Mouse (Mus musculus): ENCODE results near the gene Vwa3a.

The Vwa3a gene

DNA sequence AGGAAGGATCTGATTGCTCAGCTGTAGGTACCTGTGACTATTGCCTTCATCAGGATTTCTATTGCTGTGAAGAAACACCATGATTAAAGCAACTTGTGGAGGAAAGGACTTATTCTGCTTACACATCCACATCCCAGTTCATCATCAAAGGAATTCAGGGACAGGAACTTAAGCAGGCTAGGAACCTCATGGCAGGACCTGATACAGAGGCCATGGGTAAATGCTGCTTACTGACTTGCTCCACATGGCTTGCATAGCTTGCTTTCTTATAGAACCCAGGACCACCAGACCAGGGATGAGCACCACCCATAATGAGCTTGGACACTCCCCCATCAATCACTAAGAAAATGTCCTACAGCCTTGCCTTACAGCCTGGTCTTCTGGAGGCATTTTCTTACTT lies 9.4 kb downstream of the Vwa3a start:
- DNase-seq, result no peak

DNA sequence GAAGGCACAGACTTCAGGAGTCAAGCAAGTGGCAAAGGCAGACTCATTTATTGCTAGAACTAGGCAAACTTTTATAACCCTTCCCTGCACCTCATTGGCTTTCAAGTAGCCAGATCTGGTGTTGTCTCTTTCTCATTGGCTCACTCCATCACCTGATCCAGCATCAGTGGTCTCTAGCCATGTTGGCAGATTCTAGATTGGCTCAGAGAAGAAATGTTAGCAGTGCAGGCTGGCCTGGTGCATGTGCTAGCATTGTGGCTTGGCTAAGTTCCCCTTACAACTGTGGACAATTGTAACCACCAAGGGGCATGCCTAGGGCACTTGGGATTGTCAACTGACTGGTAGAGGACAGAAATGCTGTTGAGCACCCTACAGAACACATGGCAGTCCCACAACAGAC lies 12.2 kb downstream of the Vwa3a start:
- no peak for DNase-seq

DNA sequence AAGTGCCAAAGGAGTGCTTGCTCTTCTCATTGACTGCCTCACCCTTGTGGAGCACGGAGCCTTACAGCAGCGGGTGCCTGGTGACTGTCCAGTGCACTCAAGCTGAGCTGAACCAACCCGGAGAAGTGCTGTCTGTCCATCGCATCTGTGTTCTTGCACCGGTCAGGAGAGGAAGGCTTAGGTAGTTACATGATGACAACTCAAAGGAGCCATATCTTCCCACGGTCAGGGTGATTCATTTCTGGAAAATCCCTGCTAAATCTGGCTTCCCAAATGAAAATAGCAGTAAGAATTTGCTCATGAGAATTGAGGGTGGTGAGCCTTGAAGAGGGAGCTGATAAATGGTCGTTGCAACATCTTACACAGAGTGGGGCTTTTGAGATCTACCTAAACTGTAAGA lies 12.8 kb downstream of the Vwa3a start:
- no peak for DNase-seq

DNA sequence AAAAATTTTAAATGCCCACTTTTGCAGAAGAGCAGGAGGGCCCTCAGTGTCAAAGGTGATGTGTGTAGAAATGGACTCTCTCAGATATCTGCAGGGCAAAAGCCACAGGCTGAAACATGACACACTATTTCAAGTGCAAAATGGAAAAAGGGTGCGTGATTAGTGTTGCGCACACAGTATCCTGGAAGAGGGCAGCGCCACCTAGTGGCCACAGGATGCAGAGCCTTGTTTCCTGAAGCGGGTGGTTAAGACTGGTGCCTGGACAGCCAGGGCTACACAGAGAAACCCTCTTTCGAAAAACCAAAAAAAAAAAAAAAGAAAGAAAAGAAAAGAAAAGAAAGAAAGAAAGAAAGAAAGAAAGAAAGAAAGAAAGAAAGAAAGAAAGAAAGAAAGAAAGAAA lies 15.6 kb downstream of the Vwa3a start:
- peak; percentile 44 to 82 for DNase-seq

DNA sequence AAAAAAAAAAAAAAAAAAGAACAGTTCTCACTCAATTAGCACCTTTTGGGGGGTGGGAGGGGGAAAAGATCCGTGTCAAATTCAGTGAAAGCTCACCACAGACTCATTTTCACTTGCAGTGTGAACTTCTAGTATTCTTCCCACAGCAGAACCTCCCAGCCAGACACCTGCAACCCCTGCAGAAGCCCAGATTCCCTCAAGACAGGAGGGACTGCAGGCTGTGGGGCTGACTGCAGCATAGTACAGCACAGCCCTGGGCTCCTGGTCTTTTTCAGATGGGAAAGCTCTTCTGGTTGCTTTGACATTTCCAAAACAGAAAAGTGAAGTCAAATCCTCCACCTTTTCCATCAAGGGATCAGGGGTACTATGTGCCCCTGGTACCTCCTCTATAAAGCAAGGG lies 28.3 kb downstream of the Vwa3a start:
- no peak for DNase-seq

DNA sequence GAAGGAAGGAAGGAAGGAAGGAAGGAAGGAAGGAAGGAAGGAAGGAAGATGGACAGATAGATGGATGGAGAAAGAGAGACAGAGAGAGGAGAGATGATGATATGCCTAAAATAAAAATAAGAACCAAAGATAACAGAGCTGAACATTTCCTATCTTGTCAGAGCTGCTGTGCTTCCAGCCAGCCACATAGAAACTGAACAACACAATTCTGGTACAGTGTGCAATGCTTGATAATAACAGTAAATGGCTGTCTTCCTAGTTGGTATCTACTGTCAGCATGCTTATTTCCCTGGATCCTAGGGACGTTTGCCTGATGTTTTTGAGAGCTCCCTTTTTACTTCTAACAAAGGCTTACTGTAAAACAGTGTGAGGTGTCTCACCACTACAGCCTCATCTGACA lies 32.3 kb downstream of the Vwa3a start:
- no peak for DNase-seq

DNA sequence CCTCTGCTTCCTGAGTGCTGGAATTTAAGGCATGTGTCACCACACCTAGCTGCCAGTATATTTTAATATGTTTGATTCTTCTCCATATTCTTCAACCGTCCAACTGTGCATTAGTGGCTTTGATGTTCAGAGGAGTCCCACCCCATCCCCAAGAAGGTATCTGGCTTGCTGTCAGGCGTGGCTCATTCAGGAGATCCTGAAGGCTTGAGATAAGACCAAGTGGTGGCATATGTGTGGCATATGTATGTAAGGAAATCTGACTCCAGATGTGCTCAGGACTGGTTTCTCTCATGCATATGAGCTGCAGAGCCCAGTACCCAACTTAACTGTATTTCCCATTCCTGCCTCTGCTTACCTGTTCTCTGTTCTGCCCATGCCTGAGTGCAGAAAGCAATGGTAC lies 38.9 kb downstream of the Vwa3a start:
- DNase-seq, result no peak

DNA sequence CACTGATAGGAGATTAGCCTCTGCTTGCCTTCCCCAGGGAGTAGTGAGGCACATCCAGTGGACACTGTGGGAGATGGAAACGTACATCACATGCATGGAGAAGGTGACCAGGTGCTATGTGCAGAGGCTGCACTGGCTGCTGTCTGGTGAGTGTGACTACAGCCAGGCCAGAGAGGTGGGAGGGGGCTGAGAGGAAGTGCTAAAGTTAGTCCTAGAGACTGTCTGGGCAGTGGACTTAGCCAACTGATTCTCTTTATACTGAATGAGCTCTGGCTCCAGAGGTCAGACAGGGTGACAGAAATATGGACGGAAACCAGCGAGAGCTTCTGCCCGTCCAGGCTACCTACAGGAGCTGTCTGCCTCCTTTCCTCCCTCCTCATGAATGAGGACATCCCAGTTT lies 56.4 kb downstream of the Vwa3a start:
- no peak for DNase-seq

DNA sequence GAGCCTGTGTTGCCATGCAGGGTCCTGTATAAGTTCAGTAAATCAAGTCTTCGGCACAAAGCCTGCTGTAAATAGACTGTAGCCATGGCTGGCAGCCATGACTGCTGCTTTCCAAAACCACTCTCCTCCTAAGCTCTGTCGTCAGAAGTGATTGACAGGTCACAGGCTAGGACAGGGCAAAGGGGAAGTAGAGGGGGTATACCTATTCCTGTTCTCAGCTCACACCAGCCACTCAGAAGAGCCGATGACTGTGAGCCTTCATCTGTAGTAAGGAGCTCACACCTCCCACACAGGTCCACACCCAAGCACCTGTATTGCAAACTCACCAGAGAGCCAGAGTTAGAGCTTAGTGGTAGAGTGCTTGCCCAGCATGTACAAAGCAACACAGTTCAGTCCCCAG lies 57.3 kb downstream of the Vwa3a start:
- DNase-seq, result no peak

DNA sequence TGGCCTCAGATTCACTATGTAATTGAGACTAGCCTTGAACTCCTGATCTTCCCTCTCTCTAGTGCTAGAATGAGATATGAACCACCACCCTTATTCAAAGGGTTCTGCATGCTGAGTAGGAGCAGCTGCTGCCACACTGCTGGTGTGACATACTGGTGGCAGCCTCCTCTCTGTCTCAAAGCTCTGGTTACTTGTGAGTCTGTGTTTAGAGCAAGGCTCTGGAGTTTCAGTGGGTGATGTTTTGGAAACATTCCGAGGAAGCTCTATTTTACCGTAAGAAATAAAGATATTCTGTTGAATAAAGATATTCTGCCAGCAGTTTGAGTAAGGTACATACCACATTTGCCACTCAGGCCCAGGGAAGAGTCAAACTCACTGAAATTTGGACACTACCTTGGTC lies 64.2 kb downstream of the Vwa3a start:
- DNase-seq, result no peak

DNA sequence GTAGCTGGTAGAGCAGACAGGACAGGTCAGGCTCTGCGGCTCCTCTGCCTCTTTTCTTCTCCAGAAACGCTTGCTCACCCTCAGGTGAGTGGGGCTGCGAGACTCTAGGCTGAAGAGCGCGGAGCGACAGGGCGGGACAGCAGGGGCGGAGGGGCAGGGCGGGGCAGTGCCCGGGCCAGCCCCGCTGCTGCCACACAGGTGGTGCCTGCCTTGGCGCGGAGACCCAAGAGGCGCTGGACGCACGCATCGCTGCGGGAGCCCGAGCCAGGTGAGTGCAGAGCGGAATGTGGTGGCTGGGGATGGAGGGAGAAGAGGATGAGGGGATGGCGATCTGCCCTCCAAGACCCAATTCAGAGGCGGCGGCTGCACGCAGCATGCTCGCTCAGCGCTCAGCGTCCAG lies 70.6 kb downstream of the Vwa3a start:
- no peak for DNase-seq

DNA sequence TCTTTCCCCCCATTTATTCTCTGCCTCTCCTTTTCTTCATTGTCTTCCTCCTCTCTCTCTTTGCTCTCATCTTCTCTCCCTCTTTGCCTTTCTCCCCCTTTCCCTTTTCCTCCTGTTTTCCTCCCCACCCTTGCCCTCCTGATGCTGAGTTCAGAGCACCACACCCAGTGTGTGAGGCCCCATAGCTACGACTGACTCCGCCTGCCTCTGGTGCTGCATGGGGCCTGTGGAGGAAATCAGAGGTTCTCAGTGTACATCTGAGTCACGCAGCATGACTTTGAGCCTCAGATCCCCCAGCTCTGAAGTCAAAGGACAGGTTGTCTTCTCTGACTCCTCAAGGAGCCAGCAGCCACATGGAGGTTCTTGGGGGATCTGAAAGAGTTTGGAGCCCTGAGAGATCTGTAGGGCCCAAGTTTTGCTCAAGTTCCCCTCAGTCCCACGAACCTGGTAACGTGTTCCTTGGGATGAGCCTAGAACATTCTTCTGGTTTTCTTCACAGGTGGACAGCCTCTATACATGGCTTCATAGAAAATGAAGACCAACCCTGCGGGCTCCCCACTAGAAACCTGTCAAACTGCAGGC lies 72.8 kb downstream of the Vwa3a start, which contains the start of gene Gm5737:
TSS of gene Gm5737 (plus strand) at position 532 of the 582 bp plus-strand sequence.
- DNase-seq, result no peak

DNA sequence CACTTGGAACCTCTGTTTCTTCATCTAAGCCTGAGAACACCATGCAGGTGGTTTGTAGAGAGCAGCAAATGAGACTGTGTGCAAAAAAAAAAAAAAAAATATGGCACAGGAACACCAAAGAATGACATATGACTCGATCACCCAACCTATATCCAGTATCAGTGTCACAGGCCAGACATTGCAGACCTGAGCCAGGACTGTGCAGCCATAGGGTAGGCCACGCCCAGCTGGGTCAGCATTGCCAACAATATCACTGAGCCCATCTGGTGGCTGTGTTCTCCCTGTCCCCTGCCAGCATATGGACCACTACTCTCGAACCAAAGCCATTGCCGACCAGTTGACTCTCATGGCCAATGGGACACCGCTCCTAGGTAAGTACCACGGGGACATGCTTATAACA lies 78.4 kb downstream of the Vwa3a start:
- DNase-seq, result no peak

DNA sequence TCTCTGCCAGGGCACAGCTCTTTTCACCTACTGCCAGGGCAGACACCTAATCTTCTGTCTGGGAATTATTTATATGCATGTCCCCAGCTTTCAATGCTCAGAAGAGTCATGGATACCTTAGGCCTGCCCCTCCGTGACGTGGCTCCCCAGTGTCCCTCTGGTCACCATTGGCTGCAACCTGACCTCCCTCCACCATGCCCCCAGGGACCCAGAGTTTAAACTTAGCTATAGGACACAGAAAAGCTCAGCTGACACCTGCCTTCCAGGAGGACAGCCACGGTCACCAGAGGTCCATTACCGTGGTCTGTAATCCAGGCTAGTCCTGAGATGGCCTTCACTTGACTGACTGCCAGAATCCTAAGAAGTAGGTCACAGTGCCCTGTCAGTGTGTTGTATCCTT lies 80.3 kb downstream of the Vwa3a start:
- DNase-seq, result no peak

DNA sequence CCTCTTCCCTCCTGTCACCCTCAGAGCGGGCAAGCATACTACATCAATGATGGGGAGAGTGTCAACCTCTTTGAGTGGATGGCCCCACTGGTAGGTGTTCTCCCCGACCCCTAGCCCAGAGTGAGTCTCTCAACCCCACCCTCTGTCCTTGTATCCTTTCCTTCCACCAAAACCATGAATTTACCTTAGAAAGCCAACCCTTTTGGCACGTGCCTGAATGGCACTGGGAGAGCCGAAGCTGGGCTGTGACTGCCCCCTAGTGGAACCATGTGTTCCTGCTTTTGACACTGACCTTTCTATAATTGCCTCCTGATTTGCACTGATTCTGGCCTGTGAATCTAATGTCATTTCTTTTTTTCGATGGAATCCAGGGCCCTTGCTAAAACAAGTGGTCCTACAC lies 84.1 kb downstream of the Vwa3a start:
- peak; percentile 45 to 64 for DNase-seq

DNA sequence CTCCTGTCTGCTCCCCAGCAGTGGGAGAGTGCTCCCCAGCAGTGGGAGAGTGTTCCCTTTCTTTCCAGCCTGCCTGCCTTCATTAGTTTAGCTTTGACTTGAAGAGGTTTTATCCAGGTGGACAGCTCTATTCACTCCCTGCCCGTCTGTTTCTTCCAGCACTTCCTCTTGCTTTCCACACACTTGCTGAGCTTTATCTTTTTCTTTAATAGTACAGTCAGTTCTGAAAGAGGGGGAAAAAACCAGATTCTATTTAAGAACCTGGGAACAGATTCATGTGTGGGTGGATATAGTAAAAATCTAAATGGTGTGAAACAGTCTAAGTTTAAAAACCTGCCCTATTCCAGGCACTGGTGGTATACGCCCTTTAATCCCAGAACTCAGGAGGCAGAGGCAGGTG lies 86.0 kb downstream of the Vwa3a start:
- no peak for DNase-seq

DNA sequence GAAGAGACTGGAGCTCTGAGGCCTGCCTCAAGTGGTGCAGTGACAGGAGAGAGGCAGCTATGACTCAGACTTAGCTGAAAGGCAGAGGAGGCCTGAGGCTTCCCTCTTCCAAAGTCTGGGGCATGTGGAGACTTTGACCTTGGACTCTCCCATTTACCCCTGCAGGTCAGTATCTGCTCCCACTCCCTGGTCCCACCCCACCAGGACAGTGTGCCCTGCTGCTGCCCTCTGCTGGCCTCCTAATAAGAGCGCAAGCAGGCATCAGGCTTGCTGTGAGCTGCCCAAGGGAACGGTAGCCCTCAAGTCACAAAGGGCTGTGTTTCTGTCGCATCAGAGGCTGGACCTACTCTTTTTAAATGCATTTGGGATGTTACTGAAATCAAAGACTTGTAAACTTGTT lies 87.3 kb downstream of the Vwa3a start:
- DNase-seq, result peak in 1 of 2 experiments; percentile 25

DNA sequence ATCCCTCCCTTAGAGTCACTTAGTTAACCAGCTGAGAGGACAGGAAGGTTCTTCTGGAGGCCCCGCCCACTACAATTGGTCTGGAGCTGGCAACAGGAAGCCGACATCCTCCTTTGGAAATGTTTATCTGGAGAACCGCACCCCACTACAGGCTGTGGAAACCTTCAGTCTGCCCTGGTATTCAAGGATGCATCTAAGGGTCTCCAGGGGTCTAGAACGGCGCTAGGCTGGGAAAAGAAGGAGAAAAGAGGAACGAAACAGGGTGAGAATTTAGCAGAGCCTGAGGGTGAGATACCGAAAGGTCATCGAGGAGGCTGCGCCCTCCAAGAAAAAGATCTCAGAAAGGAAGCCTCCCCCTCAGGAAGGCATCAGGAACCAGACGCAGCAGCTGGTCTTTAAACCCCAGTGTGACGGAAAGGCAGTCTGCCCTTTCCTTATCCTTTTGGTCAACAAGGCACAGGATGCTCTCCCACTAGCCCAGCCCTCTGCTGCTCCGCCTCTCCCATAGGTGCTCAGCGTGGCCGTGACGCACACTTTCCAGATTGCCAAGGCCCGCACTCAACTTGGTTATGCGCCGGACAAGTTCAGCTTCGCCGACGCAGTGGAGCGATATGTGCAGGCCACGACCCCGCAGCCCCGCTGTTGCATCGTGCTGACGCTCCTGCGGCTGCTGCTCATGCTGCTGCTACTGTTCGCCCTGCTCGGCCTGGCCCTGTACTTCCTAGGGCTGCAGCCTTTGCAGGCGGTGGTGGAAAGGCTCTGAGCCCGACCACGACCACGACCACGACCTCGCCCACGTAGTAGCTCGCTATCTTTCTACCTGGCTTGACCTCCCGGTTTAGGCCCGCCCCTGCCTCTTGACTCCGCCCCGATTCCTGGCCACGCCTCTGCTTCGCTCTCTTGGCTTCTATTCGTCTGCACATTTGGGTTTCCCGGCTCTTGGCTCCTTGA lies 91.6 kb downstream of the Vwa3a start:
- peak; percentile 69 to 82 for DNase-seq

DNA sequence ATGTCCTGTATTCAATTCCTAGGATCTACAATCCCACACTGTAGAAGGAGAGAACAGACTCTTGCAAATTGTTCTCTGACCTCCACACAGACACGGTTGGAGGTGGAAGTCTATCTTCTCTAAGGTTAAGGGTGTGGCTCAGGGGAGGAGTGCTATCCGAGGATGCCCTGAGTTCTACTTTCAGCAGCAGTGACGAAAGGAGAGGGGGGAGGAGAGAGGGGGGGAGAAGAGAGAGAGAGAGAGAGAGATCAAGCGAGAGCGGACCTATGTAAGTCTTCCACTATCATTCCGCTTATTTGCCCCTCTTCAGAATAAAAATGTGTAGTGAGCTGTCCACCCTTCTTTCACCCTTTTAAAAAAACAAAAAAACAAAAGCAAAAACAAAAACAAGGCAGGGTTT lies 95.3 kb downstream of the Vwa3a start:
- no peak for DNase-seq

DNA sequence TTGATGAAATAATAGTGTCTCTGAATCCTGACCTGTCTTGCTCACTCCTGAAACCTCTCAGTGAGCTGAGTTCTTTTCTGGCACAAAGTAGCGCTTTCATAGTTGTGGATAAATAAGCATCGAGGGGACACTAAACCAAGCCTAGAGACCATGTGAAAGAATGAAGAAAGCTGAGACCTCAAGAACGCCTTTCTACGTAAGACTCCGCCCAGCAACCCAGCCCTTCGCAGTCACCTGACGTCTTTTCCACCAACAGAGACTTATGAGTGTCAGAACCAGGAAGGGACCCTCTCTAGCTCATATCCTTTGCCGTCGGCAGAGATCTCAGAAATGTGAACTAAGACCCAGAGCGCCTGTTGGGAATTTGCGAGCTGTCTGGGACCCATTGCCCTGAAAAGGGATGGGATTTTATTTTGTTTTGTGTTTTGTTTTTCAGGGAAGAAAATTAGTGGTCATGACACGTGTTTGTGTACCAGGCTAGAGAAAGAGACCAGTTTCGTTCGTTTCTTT lies 95.8 kb downstream of the Vwa3a start:
- DNase-seq, result peak; percentile 70 to 73

DNA sequence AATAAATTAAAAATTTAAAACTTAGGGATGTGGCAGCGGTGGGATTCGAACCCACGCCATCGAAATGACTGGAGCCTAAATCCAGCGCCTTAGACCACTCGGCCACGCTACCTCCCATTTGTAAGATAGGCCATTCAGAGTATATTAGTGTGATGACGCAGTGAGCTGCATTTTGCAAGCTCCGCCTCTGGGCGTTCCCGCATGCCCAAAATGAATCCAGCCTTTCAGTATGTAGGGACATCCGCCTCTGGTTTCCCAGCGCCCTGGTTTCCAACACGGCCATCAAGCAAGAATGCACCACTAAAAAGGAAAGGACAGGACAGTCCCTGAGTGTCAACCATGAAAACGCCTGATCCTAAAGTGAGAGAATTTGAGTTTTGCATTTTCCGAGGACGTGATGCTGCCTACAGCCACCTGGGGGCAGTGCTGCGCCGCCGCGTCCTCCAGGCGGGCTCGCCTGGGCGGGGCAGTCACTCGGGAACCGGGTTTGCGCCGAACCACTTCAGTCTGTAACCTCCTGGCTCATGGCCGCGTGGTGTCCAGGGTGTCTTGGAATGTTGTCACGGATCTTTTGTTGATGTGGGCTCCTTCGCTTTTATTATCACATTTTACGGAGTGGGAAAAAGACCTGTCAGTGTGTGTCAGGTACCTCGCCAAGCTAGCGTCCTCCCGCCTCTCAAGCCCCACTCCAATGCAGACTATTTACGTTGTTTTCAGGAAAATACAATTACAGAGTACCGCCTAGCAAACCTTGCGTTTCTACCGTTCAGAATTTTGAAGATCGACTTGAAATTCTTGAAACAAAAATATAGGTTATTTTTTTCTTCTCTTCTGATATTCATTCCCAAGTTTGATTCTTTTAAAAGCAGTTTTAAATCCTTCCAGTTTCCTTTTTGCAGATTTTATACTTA lies 96.6 kb downstream of the Vwa3a start:
- peak; percentile 94 to 97 for DNase-seq

DNA sequence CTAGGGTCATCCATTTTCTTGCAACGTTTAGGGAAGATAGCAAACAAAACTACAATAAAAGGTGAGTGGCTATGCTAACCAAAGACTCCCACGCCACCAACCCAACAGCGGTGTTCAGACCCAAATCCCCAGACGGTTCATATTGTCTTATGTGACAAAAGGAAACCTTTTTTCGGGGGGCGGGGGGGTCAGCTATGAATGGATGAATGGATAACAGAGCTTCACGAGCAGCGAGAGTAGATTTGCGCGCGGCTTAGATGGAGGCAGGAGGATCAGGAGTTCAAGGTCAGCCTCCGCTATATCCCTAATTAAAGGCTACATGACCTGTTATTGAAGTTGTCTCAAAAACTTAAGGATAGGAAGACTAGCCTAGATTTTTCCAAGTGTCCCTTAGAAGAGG lies 97.2 kb downstream of the Vwa3a start:
- DNase-seq, result no peak

Data from kidney, adult 8-10 months (tissue).